Comparison of ENCODE assay signal across 26 mouse cellular contexts in genomic region chr9:78359750-78360483, GRCm38 (mm10). TPM values are rescaled to one million over a fixed set of nuclear protein-coding genes. Genes with fewer than 3 reads are reported as not detected.
DNase-seq lines count a peak whose midpoint lies in the region; ATAC-seq and TF ChIP-seq lines count a peak whose summit lies in the region.
"Had no signal": no experiment of that assay in that cellular context is flagged by ENCODE, and none has a peak within 500 bp of the region (broad histone marks: within the 10 kb centered on the region; RNA-seq: fewer than 3 reads in every experiment).

No protein-coding gene starts in this region.

- in situ Hi-C loops in ES-E14 (cut with MboI; ENCODE audit: low sequenced_read_pairs in 2 of 2, unreplicated experiment in 2 of 2), result loop anchor here in 1 of 2 experiments (5.0 kb wide), 1 partner anchor 32 kb away; no protein-coding TSS in a partner anchor

- no peak for ATAC-seq in heart, embryonic 11.5 days (replicated peaks; ENCODE audit: insufficient number of reproducible peaks, low FRiP score, low TSS enrichment)
- ATAC-seq: forebrain, embryonic 13.5 days; forebrain, embryonic 15.5 days; forebrain, postnatal 0 days had no signal

- DNase-seq in ES-E14 (ENCODE audit: low read depth, low spot score), result no peak
- peak; percentile 67 for DNase-seq in ZHBTc4 (ENCODE audit: low read depth, low spot score)
- no peak for DNase-seq in midbrain, embryonic 10.5 days (ENCODE audit: low spot score)
- DNase-seq in ovary, postnatal 10 days (ENCODE audit: low spot score), result no peak
- DNase-seq: adrenal gland, adult 2 months; adrenal gland, postnatal 10 days; adrenal gland, postnatal 25 days; cerebellum, adult 11 months; cerebellum, adult 18-20 months; cerebellum, adult 8-10 months; cerebellum, postnatal 10 days; cerebellum, postnatal 25 days; forebrain, postnatal 0 days had no signal

- peak overlapping the region; percentile 15; the same call in 1 of the 2 replicates for H3K9ac ChIP-seq in ES-Bruce4 (ENCODE audit: low read depth, poor library complexity, severe bottlenecking)
- 0 out of 2 replicates have a peak overlapping the region, but pooled peaks have one; percentile 12 for H3K9ac ChIP-seq in ES-E14 (ENCODE audit: insufficient read depth, low read depth, low read length, poor library complexity, severe bottlenecking)
- H3K9ac ChIP-seq in heart, embryonic 11.5 days (ENCODE audit: low read depth, low read length), result no peak overlapping the region
- H3K9ac ChIP-seq: embryonic facial prominence, embryonic 12.5 days; forebrain, embryonic 13.5 days; forebrain, embryonic 15.5 days; forebrain, postnatal 0 days had no signal

- TF ChIP-seq POLR2A in ES-Bruce4 (IDR thresholded peaks at IDR 0.05; ENCODE audit: insufficient read depth, low read length), result no peak

- H3K4me1 ChIP-seq in ES-Bruce4 (ENCODE audit: control insufficient read depth, insufficient read depth, low read length), result peaks cover 3% of the 10 kb centered on the region
- peaks cover 7 to 16% of the 10 kb centered on the region in 2 experiments for H3K4me1 ChIP-seq in ES-E14 (ENCODE audit: control insufficient read depth in 2 of 2, insufficient read depth in 2 of 2, low read length in 2 of 2, poor library complexity in 1 of 2)
- H3K4me1 ChIP-seq in heart, embryonic 11.5 days (ENCODE audit: control insufficient read depth, insufficient read depth, low read length), result no peaks in the 10 kb centered on the region
- H3K4me1 ChIP-seq in midbrain, embryonic 10.5 days, result no peaks in the 10 kb centered on the region
- H3K4me1 ChIP-seq: embryonic facial prominence, embryonic 10.5 days; embryonic facial prominence, embryonic 12.5 days; forebrain, embryonic 13.5 days; forebrain, embryonic 15.5 days had no signal

- H3K36me3 ChIP-seq in ES-Bruce4 (ENCODE audit: control insufficient read depth, insufficient read depth, low read length, poor library complexity, severe bottlenecking) (no peaks in the 10 kb centered on the region), ES-E14 (ENCODE audit: control insufficient read depth, insufficient read depth, low read length, poor library complexity, severe bottlenecking) (no peaks in the 10 kb centered on the region)
- H3K36me3 ChIP-seq in heart, embryonic 11.5 days (ENCODE audit: control insufficient read depth, insufficient read depth, low read length), result no peaks in the 10 kb centered on the region
- no peaks in the 10 kb centered on the region for H3K36me3 ChIP-seq in midbrain, embryonic 10.5 days
- H3K36me3 ChIP-seq: embryonic facial prominence, embryonic 10.5 days; embryonic facial prominence, embryonic 12.5 days; forebrain, embryonic 15.5 days had no signal

- TF ChIP-seq EP300 in ES-Bruce4 (IDR thresholded peaks at IDR 0.05; ENCODE audit: insufficient read depth, low read depth, low read length), result no peak

- TF ChIP-seq CTCF in ES-Bruce4 (IDR thresholded peaks at IDR 0.05; ENCODE audit: low read depth, low read length), result no peak

- H3K27ac ChIP-seq in ES-Bruce4 (ENCODE audit: insufficient read depth, low read length) (peak overlapping the region; percentile 98), ES-E14 (ENCODE audit: insufficient read depth, low read depth, low read length, poor library complexity, severe bottlenecking) (peak overlapping the region; percentile 89)
- no peak overlapping the region for H3K27ac ChIP-seq in heart, embryonic 11.5 days (ENCODE audit: low read depth, low read length)
- H3K27ac ChIP-seq in midbrain, embryonic 10.5 days (replicated peaks), result no peak overlapping the region
- H3K27ac ChIP-seq: embryonic facial prominence, embryonic 10.5 days; embryonic facial prominence, embryonic 12.5 days; forebrain, embryonic 13.5 days; forebrain, embryonic 15.5 days had no signal

- no peak overlapping the region for H3K4me2 ChIP-seq in heart, embryonic 11.5 days
- H3K4me2 ChIP-seq: embryonic facial prominence, embryonic 12.5 days; forebrain, embryonic 13.5 days; forebrain, embryonic 15.5 days had no signal

- H3K4me3 ChIP-seq in ES-Bruce4 (ENCODE audit: low read depth, low read length) (no peak overlapping the region), ES-E14 (ENCODE audit: insufficient read depth in 1 of 2, low read depth in 1 of 2, low read length in 2 of 2, poor library complexity in 1 of 2, severe bottlenecking in 1 of 2) (no peak overlapping the region; a peak in 1 of 4 replicates)
- H3K4me3 ChIP-seq in heart, embryonic 11.5 days (ENCODE audit: low read depth, low read length), result no peak overlapping the region
- H3K4me3 ChIP-seq in midbrain, embryonic 10.5 days, result no peak overlapping the region
- H3K4me3 ChIP-seq: embryonic facial prominence, embryonic 10.5 days; embryonic facial prominence, embryonic 12.5 days; forebrain, embryonic 13.5 days; forebrain, embryonic 15.5 days had no signal

- H3K9me3 ChIP-seq in ES-Bruce4 (replicated peaks; ENCODE audit: control insufficient read depth, insufficient read depth, low read length, poor library complexity, severe bottlenecking) (no peaks in the 10 kb centered on the region), ES-E14 (ENCODE audit: control insufficient read depth, insufficient read depth, low read depth, low read length) (no peaks in the 10 kb centered on the region)
- H3K9me3 ChIP-seq in heart, embryonic 11.5 days (replicated peaks; ENCODE audit: control insufficient read depth, low read length), result no peaks in the 10 kb centered on the region
- H3K9me3 ChIP-seq in midbrain, embryonic 10.5 days (replicated peaks), result no peaks in the 10 kb centered on the region
- H3K9me3 ChIP-seq: embryonic facial prominence, embryonic 10.5 days; embryonic facial prominence, embryonic 12.5 days; forebrain, embryonic 13.5 days; forebrain, embryonic 15.5 days had no signal

- no peaks in the 10 kb centered on the region for H3K27me3 ChIP-seq in ES-Bruce4 (ENCODE audit: control insufficient read depth, insufficient read depth, low read length, poor library complexity, severe bottlenecking)
- no peaks in the 10 kb centered on the region for H3K27me3 ChIP-seq in heart, embryonic 11.5 days (ENCODE audit: control insufficient read depth, insufficient read depth, low read length)
- no peaks in the 10 kb centered on the region for H3K27me3 ChIP-seq in midbrain, embryonic 10.5 days (ENCODE audit: low read depth, poor library complexity, severe bottlenecking)
- H3K27me3 ChIP-seq: embryonic facial prominence, embryonic 12.5 days; forebrain, embryonic 13.5 days; forebrain, embryonic 15.5 days had no signal

- 67% methylated on average over 6 of the region's 6 CpGs for WGBS in heart, embryonic 11.5 days (ENCODE audit: insufficient replicate concordance)
- 81% methylated on average over 6 of the region's 6 CpGs for WGBS in midbrain, embryonic 10.5 days

TF ChIP-seq in ES-E14, 5 proteins besides CTCF, POLR2A, EP300 and RAD21:
- TF ChIP-seq ZNF384 (IDR thresholded peaks at IDR 0.05; ENCODE audit: low read depth, low read length) (peak; percentile 95), MAFK (IDR thresholded peaks at IDR 0.05; ENCODE audit: insufficient read depth, low read depth, low read length) (no peak)

RNA-seq across cellular contexts. Expression of gene Gsta2, which starts 4.3 kb away (rescaled TPM):
- not detected in 2 replicates for polyA plus RNA-seq in ES-Bruce4 (2011; ENCODE audit: insufficient read depth, insufficient read length, low read depth, missing spikeins)
- total RNA-seq in ES-E14 (2012; rRNA removed), result not detected in 2 replicates
- not detected in 2 replicates for polyA plus RNA-seq in heart, embryonic 11.5 days (2014; fragmentation: Nextera tagmentation; extraction: Ambion mirVana)
- polyA plus RNA-seq in midbrain, embryonic 10.5 days (2016; fragmentation: Nextera tagmentation; extraction: Ambion mirVana), result not detected in 2 replicates
- total RNA-seq: forebrain, postnatal 0 days; MEL had no signal
- polyA plus RNA-seq: adrenal gland, adult 2 months; brain, embryonic 14.5 days; embryonic facial prominence, embryonic 10.5 days; embryonic facial prominence, embryonic 12.5 days; forebrain, embryonic 11.5 days; forebrain, embryonic 13.5 days; forebrain, embryonic 15.5 days; forebrain, postnatal 0 days had no signal

RNA-seq across cellular contexts. Expression of gene Dppa5a, which starts 8.1 kb away (rescaled TPM):
- polyA plus RNA-seq in ES-Bruce4 (2011; ENCODE audit: insufficient read depth, insufficient read length, low read depth, missing spikeins), result 5,317 and 5,424 TPM in 2 replicates
- total RNA-seq in ES-E14 (2012; rRNA removed), result 2,580 and 3,190 TPM in 2 replicates
- polyA plus RNA-seq in heart, embryonic 11.5 days (2014; fragmentation: Nextera tagmentation; extraction: Ambion mirVana), result not detected in 2 replicates
- not detected in 2 replicates for polyA plus RNA-seq in midbrain, embryonic 10.5 days (2016; fragmentation: Nextera tagmentation; extraction: Ambion mirVana)
- total RNA-seq: adrenal gland, adult 2 months; adrenal gland, postnatal 25 days; adrenal gland, postnatal 4 days; MEL had no signal
- polyA plus RNA-seq: adrenal gland, adult 2 months; cortical plate, adult 2 months; embryonic facial prominence, embryonic 10.5 days; embryonic facial prominence, embryonic 14.5 days had no signal

RNA-seq across cellular contexts. Expression of gene Ooep, which starts 18.6 kb away (rescaled TPM):
- 75.0 and 86.4 TPM in 2 replicates for polyA plus RNA-seq in ES-Bruce4 (2011; ENCODE audit: insufficient read depth, insufficient read length, low read depth, missing spikeins)
- 31.2 and 35.3 TPM in 2 replicates for total RNA-seq in ES-E14 (2012; rRNA removed)
- 0.77 and 0.99 TPM in 2 replicates for polyA plus RNA-seq in heart, embryonic 11.5 days (2014; fragmentation: Nextera tagmentation; extraction: Ambion mirVana)
- 0.83 and 1.0 TPM in 2 replicates for polyA plus RNA-seq in midbrain, embryonic 10.5 days (2016; fragmentation: Nextera tagmentation; extraction: Ambion mirVana)
- total RNA-seq: adrenal gland, adult 2 months; adrenal gland, postnatal 25 days; MEL had no signal
- polyA plus RNA-seq: adrenal gland, adult 2 months had no signal

RNA-seq across cellular contexts. Expression of gene Omt2b, which starts 32.5 kb away (rescaled TPM):
- polyA plus RNA-seq in ES-Bruce4 (2011; ENCODE audit: insufficient read depth, insufficient read length, low read depth, missing spikeins), result not detected in 2 replicates
- total RNA-seq in ES-E14 (2012; rRNA removed), result not detected in 2 replicates
- not detected in 2 replicates for polyA plus RNA-seq in heart, embryonic 11.5 days (2014; fragmentation: Nextera tagmentation; extraction: Ambion mirVana)
- not detected in 2 replicates for polyA plus RNA-seq in midbrain, embryonic 10.5 days (2016; fragmentation: Nextera tagmentation; extraction: Ambion mirVana)
- total RNA-seq: adrenal gland, adult 2 months; adrenal gland, postnatal 10 days; adrenal gland, postnatal 25 days; adrenal gland, postnatal 4 days; forebrain, postnatal 0 days; MEL had no signal
- polyA plus RNA-seq: adrenal gland, adult 2 months; brain, embryonic 14.5 days; C2C12; cortical plate, adult 2 months; embryonic facial prominence, embryonic 10.5 days; embryonic facial prominence, embryonic 12.5 days; embryonic facial prominence, embryonic 14.5 days; forebrain, embryonic 11.5 days; forebrain, embryonic 13.5 days; forebrain, embryonic 15.5 days; forebrain, postnatal 0 days had no signal

RNA-seq across cellular contexts. Expression of gene Ddx43, which starts 35.7 kb away (rescaled TPM):
- polyA plus RNA-seq in ES-Bruce4 (2011; ENCODE audit: insufficient read depth, insufficient read length, low read depth, missing spikeins), result 2.8 and 4.9 TPM in 2 replicates
- 4.3 and 5.0 TPM in 2 replicates for total RNA-seq in ES-E14 (2012; rRNA removed)
- 0.32 TPM in 1 of 2 replicates, not detected in the other for polyA plus RNA-seq in heart, embryonic 11.5 days (2014; fragmentation: Nextera tagmentation; extraction: Ambion mirVana)
- 0.09 and 0.15 TPM in 2 replicates for polyA plus RNA-seq in midbrain, embryonic 10.5 days (2016; fragmentation: Nextera tagmentation; extraction: Ambion mirVana)
- total RNA-seq: adrenal gland, adult 2 months; adrenal gland, postnatal 10 days; adrenal gland, postnatal 25 days had no signal
- polyA plus RNA-seq: C2C12 had no signal

Comparison
In these comparisons a context has a peak if more than half of its experiments do, and no peak if none do; other contexts are left out.
1. H3K27ac ChIP-seq: peak in ES-Bruce4 (single experiment) and ES-E14 (single experiment); none in heart, embryonic 11.5 days (single experiment) and midbrain, embryonic 10.5 days (single experiment).
2. RNA of gene Dppa5a, which starts 8.1 kb away (polyA plus RNA-seq): 5,317 to 5,424 TPM in ES-Bruce4; not detected in midbrain, embryonic 10.5 days and not detected in heart, embryonic 11.5 days; every median in the first group is over 1,000 times any median in the second.
3. RNA of gene Ooep, which starts 18.6 kb away (polyA plus RNA-seq): 75.0 to 86.4 TPM in ES-Bruce4; 0.83 to 1.0 TPM in midbrain, embryonic 10.5 days and 0.77 to 0.99 TPM in heart, embryonic 11.5 days; every median in the first group is over 10 times any median in the second.